In the genomic region with DNA sequence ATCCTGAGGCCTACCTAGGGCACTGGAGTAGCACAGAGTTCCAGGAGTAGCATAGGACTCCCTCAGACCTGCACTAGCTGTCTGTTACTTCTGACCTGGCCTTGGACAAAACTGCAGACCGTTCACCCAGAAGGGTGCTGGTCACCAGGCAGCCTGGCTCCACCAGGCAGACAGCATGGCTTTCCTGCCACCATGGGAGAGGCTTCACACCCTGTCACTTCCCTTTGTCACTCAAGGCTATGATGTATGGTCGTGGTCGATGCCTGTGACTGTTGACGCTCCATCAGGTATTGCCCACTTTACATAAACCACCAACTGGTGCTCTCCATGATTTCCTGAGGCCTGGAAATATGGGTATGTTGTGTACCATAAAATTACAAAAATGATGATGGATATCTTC, we compare ENCODE assay signal across 11 mouse cellular contexts.
DNase-seq lines count a peak whose midpoint lies in the region; ATAC-seq lines count a peak whose summit lies in the region.
"Had no signal": no experiment of that assay in that cellular context is flagged by ENCODE, and none has a peak within 500 bp of the region (broad histone marks: within the 10 kb centered on the region; RNA-seq: fewer than 3 reads in every experiment).

No protein-coding gene starts in this region.

- peak overlapping the region; percentile 7; the same call in 1 of the 2 replicates for H3K27ac ChIP-seq in heart, embryonic 16.5 days (ENCODE audit: low read length)
- H3K27ac ChIP-seq in forebrain, embryonic 13.5 days: peak overlapping the region; percentile 88
- H3K27ac ChIP-seq in hindbrain, embryonic 16.5 days (ENCODE audit: low read depth, low read length): peak overlapping the region; percentile 88
- peak overlapping the region; percentile 32; the same call in 1 of the 2 replicates for H3K27ac ChIP-seq in neural tube, embryonic 12.5 days
- H3K27ac ChIP-seq: intestine, embryonic 15.5 days had no signal

- 0 out of 2 replicates have a peak overlapping the region, but pooled peaks have one; percentile 16 for H3K9ac ChIP-seq in heart, embryonic 16.5 days (ENCODE audit: low read length)
- H3K9ac ChIP-seq in forebrain, embryonic 13.5 days: no peak overlapping the region
- H3K9ac ChIP-seq in hindbrain, embryonic 16.5 days (ENCODE audit: low read depth, low read length): peak overlapping the region; percentile 36
- H3K9ac ChIP-seq in neural tube, embryonic 12.5 days: peak overlapping the region; percentile 40; the same call in 1 of the 2 replicates
- H3K9ac ChIP-seq: intestine, embryonic 15.5 days; lung, embryonic 14.5 days had no signal

- H3K27me3 ChIP-seq in heart, embryonic 16.5 days (ENCODE audit: control insufficient read depth, insufficient read depth, low read length): no peaks in the 10 kb centered on the region
- H3K27me3 ChIP-seq in forebrain, embryonic 13.5 days: no peaks in the 10 kb centered on the region
- no peaks in the 10 kb centered on the region for H3K27me3 ChIP-seq in hindbrain, embryonic 16.5 days (replicated peaks; ENCODE audit: control insufficient read depth, insufficient read depth, low read length)
- H3K27me3 ChIP-seq in neural tube, embryonic 12.5 days (replicated peaks): no peaks in the 10 kb centered on the region
- H3K27me3 ChIP-seq: intestine, embryonic 15.5 days had no signal

- no peaks in the 10 kb centered on the region for H3K9me3 ChIP-seq in heart, embryonic 16.5 days (replicated peaks; ENCODE audit: control insufficient read depth, low read length)
- no peaks in the 10 kb centered on the region for H3K9me3 ChIP-seq in forebrain, embryonic 13.5 days (replicated peaks)
- no peaks in the 10 kb centered on the region for H3K9me3 ChIP-seq in hindbrain, embryonic 16.5 days (ENCODE audit: control insufficient read depth, low read length)
- no peaks in the 10 kb centered on the region for H3K9me3 ChIP-seq in neural tube, embryonic 12.5 days
- H3K9me3 ChIP-seq: intestine, embryonic 15.5 days had no signal

- H3K4me1 ChIP-seq in heart, embryonic 16.5 days (ENCODE audit: control insufficient read depth, insufficient read depth, low read length): peaks cover 21% of the 10 kb centered on the region
- H3K4me1 ChIP-seq in forebrain, embryonic 13.5 days: peaks cover 30% of the 10 kb centered on the region
- peaks cover 27% of the 10 kb centered on the region for H3K4me1 ChIP-seq in hindbrain, embryonic 16.5 days (ENCODE audit: control insufficient read depth, insufficient read depth, low read depth, low read length)
- peaks cover 26% of the 10 kb centered on the region for H3K4me1 ChIP-seq in neural tube, embryonic 12.5 days

- WGBS in heart, embryonic 16.5 days: 68% methylated on average over 4 of the region's 4 CpGs
- 67% methylated on average over 4 of the region's 4 CpGs for WGBS in forebrain, embryonic 13.5 days
- 41% methylated on average over 4 of the region's 4 CpGs for WGBS in hindbrain, embryonic 16.5 days
- 58% methylated on average over 4 of the region's 4 CpGs for WGBS in neural tube, embryonic 12.5 days

- no peak overlapping the region for H3K4me2 ChIP-seq in heart, embryonic 16.5 days (ENCODE audit: low read depth, low read length)
- no peak overlapping the region for H3K4me2 ChIP-seq in forebrain, embryonic 13.5 days
- H3K4me2 ChIP-seq in hindbrain, embryonic 16.5 days (ENCODE audit: low read length): no peak overlapping the region
- no peak overlapping the region for H3K4me2 ChIP-seq in neural tube, embryonic 12.5 days (replicated peaks)
- H3K4me2 ChIP-seq: intestine, embryonic 15.5 days; lung, embryonic 14.5 days had no signal

- H3K4me3 ChIP-seq in heart, embryonic 16.5 days (ENCODE audit: low read length): no peak overlapping the region
- no peak overlapping the region for H3K4me3 ChIP-seq in forebrain, embryonic 13.5 days
- H3K4me3 ChIP-seq in hindbrain, embryonic 16.5 days (ENCODE audit: low read length): no peak overlapping the region
- H3K4me3 ChIP-seq in neural tube, embryonic 12.5 days: no peak overlapping the region
- H3K4me3 ChIP-seq: intestine, embryonic 15.5 days; myocyte had no signal

- H3K36me3 ChIP-seq in heart, embryonic 16.5 days (ENCODE audit: control insufficient read depth, insufficient read depth): no peaks in the 10 kb centered on the region
- H3K36me3 ChIP-seq in forebrain, embryonic 13.5 days (ENCODE audit: poor library complexity, severe bottlenecking): no peaks in the 10 kb centered on the region
- H3K36me3 ChIP-seq in hindbrain, embryonic 16.5 days (ENCODE audit: control insufficient read depth, insufficient read depth, low read length): no peaks in the 10 kb centered on the region
- H3K36me3 ChIP-seq in neural tube, embryonic 12.5 days: no peaks in the 10 kb centered on the region
- H3K36me3 ChIP-seq: intestine, embryonic 15.5 days had no signal

- DNase-seq in heart, adult 8-10 months (ENCODE audit: low spot score): no peak
- DNase-seq in thymus, postnatal 10 days (ENCODE audit: low spot score in 2 of 2): no peak
- no peak for DNase-seq in lung, postnatal 36 days

- no peak for ATAC-seq in heart, embryonic 16.5 days (replicated peaks; ENCODE audit: extremely low read depth, insufficient read depth, low FRiP score)
- peak; percentile 44 for ATAC-seq in forebrain, embryonic 13.5 days
- peak; percentile 29; the same call in 1 of the 2 replicates for ATAC-seq in hindbrain, embryonic 16.5 days
- ATAC-seq in neural tube, embryonic 12.5 days (ENCODE audit: low FRiP score, low read depth): no peak
- no peak for ATAC-seq in inflammation-experienced regulatory T-cells, adult 6 months
- ATAC-seq: intestine, embryonic 15.5 days had no signal

Comparison
In these comparisons a context has a peak if more than half of its experiments do, and no peak if none do; other contexts are left out.
1. ATAC-seq: peak in forebrain, embryonic 13.5 days (single experiment) and hindbrain, embryonic 16.5 days (single experiment); none in heart, embryonic 16.5 days (single experiment), neural tube, embryonic 12.5 days (single experiment) and inflammation-experienced regulatory T-cells, adult 6 months (single experiment).
2. H3K27ac ChIP-seq: peak in every context shown above with its lines; median percentile 88 in forebrain, embryonic 13.5 days; 88 in hindbrain, embryonic 16.5 days; 32 in neural tube, embryonic 12.5 days; 7 in heart, embryonic 16.5 days.